Mouse (Mus musculus): Measurements from ENCODE around the gene Slc35e2. TPM values are rescaled to one million over a fixed set of nuclear protein-coding genes. Genes with fewer than 3 reads are reported as not detected.
"Not testable (repeated sequence)": the region's sequence is repeated elsewhere in the genome, so short reads cannot be mapped to it uniquely, and the experiment has no call there.

Gene Slc35e2
- total RNA-seq, 2 experiments from 2014 or later = 8.9 to 20.2 TPM

DNA sequence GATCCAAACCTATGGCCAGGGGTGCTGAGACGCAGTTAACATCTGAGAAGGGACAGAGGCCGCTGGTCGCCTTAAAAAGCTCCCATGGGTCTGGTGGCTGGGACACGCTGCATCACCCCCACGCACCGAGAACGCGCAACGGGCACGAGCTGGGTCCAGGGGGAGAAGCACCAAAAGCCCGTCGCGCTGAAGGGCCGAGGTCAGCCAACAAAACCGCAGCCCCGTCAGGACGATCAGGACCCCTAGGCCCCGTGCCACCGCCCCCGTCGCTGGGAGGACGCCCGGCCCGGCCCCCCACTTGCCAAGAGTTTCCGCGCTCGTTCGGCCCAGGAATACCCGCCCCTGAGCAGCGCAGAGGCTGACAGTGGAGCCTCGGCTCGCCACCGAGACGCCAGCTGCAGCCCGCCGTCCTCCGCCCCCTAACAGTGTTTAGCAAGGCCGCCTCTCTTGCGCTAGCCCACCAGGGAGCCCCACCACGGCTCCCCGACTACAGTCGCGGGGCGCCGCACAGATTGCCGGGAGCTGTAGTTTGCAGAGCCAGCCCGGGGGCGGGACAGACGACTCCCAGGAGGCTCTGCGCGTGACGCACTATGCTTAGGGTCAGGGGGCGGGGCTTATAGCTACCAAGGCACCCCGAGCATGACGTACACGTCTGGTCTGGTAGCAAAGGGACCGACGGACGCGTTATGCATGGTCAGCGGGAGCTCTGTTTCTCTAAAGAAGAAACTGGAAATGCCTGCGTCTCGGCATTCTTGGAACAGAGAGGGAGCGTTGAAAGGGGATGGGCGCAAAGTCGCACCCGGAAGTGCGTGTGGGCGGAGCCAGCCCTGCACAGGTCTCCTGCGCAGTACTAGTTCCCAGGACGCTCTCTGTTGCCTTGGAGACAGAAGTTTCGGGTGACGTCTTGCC is 67.7 kb downstream of the Slc35e2 start, which contains the start of gene Mib2:
Gene Mib2, minus strand, starts transcription at position 510 of the 909 bp plus-strand sequence.
- ATAC-seq (replicated peaks; ENCODE audit: poor library complexity) = peak; percentile 95

DNA sequence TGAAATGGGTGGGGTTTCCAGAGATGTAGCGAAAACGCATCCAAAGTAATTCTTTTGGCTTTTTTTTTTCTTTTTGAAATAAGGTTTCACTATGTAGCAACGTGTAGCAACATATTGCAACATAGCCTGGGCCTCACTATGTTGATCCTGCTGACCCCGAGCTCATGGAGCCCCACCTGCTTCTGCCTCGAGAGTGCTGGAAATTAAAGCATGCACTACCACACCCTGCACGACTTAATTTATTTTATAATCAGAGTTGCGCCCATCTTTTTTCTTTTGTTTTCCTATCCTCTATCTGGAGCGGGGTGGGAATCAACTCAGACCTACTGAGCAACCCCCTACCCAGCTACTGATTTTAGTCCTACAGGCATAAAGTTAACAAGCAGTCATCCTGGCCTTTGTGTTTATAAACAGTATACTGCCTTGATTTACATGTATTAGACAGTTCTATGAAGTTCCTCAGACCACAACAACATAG is 68.4 kb downstream of the Slc35e2 start:
- no peak for ATAC-seq (replicated peaks; ENCODE audit: poor library complexity)

DNA sequence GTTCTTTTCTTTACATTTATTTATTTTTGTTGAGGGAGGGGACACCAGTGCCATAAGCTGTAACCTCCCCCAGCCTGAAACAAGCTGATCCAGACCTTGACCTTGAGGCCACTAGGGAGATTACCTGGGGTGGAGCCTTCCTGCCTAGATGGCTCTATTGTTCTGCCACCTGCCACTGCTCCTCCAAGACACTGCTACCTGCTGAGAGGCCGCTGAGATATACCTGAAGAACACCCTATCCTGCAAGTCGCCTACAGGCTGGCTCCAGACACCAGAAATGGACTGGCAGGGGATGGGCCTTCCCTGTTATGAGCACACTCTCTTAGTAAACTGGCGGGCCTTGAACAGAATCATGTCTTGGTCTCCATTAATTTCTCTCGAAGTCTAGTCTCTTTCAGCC is 69.0 kb downstream of the Slc35e2 start:
- ATAC-seq (replicated peaks; ENCODE audit: poor library complexity) = not testable (repeated sequence)

DNA sequence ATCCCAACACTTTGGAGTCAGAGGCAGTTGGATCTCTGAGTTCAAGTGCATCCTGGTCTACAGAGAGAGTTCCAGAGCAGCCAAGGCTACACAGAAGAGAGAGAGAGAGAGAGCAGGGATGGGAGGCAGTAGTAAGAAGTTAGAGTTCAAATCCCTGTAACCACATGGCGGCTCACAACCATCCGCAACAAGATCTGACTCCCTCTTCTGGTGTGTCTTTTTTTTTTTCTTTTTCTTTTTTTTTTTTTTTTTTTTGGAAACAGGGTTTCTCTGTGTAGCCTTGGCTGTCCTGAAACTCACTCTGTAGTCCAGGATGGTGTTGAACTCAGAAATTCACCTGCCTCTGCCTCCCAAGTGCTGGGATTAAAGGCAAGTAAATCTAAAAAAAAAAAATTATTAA is 70.9 kb downstream of the Slc35e2 start:
- no peak for ATAC-seq (replicated peaks; ENCODE audit: poor library complexity)

Other genes starting within 250 kb of the Slc35e2 start
- not detected in 2 replicates for gene Prkcz, start 240.1 kb upstream of the Slc35e2 start, total RNA-seq (2015)
- not detected in 2 replicates for gene Prkcz, start 240.1 kb upstream of the Slc35e2 start, total RNA-seq (2017)
- not detected in 2 replicates for gene Gabrd, start 203.3 kb upstream of the Slc35e2 start, total RNA-seq (2015)
- 0.14 TPM in 1 of 2 replicates, not detected in the other for gene Gabrd, start 203.3 kb upstream of the Slc35e2 start, total RNA-seq (2017)
- 0.22 TPM in 1 of 2 replicates, not detected in the other for gene Cfap74, start 192.2 kb upstream of the Slc35e2 start, total RNA-seq (2015)
- gene Cfap74, start 192.2 kb upstream of the Slc35e2 start, total RNA-seq (2017) = 0.47 TPM in 1 of 2 replicates, not detected in the other
- gene Tmem52, start 132.3 kb upstream of the Slc35e2 start, total RNA-seq (2015) = 0.15 TPM in 1 of 2 replicates, not detected in the other
- not detected in 2 replicates for gene Tmem52, start 132.3 kb upstream of the Slc35e2 start, total RNA-seq (2017)
- gene Gnb1, start 110.1 kb upstream of the Slc35e2 start, total RNA-seq (2015) = 230 and 233 TPM in 2 replicates
- 165 and 170 TPM in 2 replicates for gene Gnb1, start 110.1 kb upstream of the Slc35e2 start, total RNA-seq (2017)
- 78.5 and 79.7 TPM in 2 replicates for gene Nadk, start 39.0 kb upstream of the Slc35e2 start, total RNA-seq (2015)
- 71.3 and 72.4 TPM in 2 replicates for gene Nadk, start 39.0 kb upstream of the Slc35e2 start, total RNA-seq (2017)
- gene Cdk11b, start 23.4 kb downstream of the Slc35e2 start, total RNA-seq (2015) = 34.5 and 39.3 TPM in 2 replicates
- gene Cdk11b, start 23.4 kb downstream of the Slc35e2 start, total RNA-seq (2017) = 50.7 and 56.0 TPM in 2 replicates
- gene Gm10563, start 44.0 kb downstream of the Slc35e2 start, total RNA-seq (2015) = not detected in 2 replicates
- gene Gm10563, start 44.0 kb downstream of the Slc35e2 start, total RNA-seq (2017) = not detected in 2 replicates
- gene Mmp23, start 52.0 kb downstream of the Slc35e2 start, total RNA-seq (2015) = 0.12 and 0.20 TPM in 2 replicates
- gene Mmp23, start 52.0 kb downstream of the Slc35e2 start, total RNA-seq (2017) = not detected in 2 replicates
- 3.1 and 3.6 TPM in 2 replicates for gene Mib2, start 67.8 kb downstream of the Slc35e2 start, total RNA-seq (2015)
- gene Mib2, start 67.8 kb downstream of the Slc35e2 start, total RNA-seq (2017) = 19.7 and 24.5 TPM in 2 replicates
- 2.2 and 2.4 TPM in 2 replicates for gene Fndc10, start 92.9 kb downstream of the Slc35e2 start, total RNA-seq (2015)
- gene Fndc10, start 92.9 kb downstream of the Slc35e2 start, total RNA-seq (2017) = 1.6 and 2.6 TPM in 2 replicates
- gene Ssu72, start 103.4 kb downstream of the Slc35e2 start, total RNA-seq (2015) = 90.2 and 93.9 TPM in 2 replicates
- gene Ssu72, start 103.4 kb downstream of the Slc35e2 start, total RNA-seq (2017) = 101 and 105 TPM in 2 replicates
- gene Tmem240, start 133.4 kb downstream of the Slc35e2 start, total RNA-seq (2015) = 0.37 and 0.44 TPM in 2 replicates
- 0.04 and 0.57 TPM in 2 replicates for gene Tmem240, start 133.4 kb downstream of the Slc35e2 start, total RNA-seq (2017)
- gene Atad3a, start 159.7 kb downstream of the Slc35e2 start, total RNA-seq (2015) = 57.0 and 58.9 TPM in 2 replicates
- gene Atad3a, start 159.7 kb downstream of the Slc35e2 start, total RNA-seq (2017) = 69.8 and 90.6 TPM in 2 replicates
- 0.22 and 0.37 TPM in 2 replicates for gene Vwa1, start 173.3 kb downstream of the Slc35e2 start, total RNA-seq (2015)
- 0.24 and 0.42 TPM in 2 replicates for gene Vwa1, start 173.3 kb downstream of the Slc35e2 start, total RNA-seq (2017)
- gene Tmem88b, start 184.5 kb downstream of the Slc35e2 start, total RNA-seq (2015) = not detected in 2 replicates
- gene Tmem88b, start 184.5 kb downstream of the Slc35e2 start, total RNA-seq (2017) = not detected in 2 replicates
- not detected in 2 replicates for gene Ankrd65, start 189.0 kb downstream of the Slc35e2 start, total RNA-seq (2015)
- not detected in 2 replicates for gene Ankrd65, start 189.0 kb downstream of the Slc35e2 start, total RNA-seq (2017)
- gene Mrpl20, start 201.5 kb downstream of the Slc35e2 start, total RNA-seq (2015) = 203 and 210 TPM in 2 replicates
- 70.0 and 102 TPM in 2 replicates for gene Mrpl20, start 201.5 kb downstream of the Slc35e2 start, total RNA-seq (2017)
- 54.0 and 63.6 TPM in 2 replicates for gene Ccnl2, start 211.1 kb downstream of the Slc35e2 start, total RNA-seq (2015)
- 80.8 and 88.0 TPM in 2 replicates for gene Ccnl2, start 211.1 kb downstream of the Slc35e2 start, total RNA-seq (2017)
- gene Aurkaip1, start 229.9 kb downstream of the Slc35e2 start, total RNA-seq (2015) = 107 and 111 TPM in 2 replicates
- gene Aurkaip1, start 229.9 kb downstream of the Slc35e2 start, total RNA-seq (2017) = 128 and 137 TPM in 2 replicates
- not detected in 2 replicates for gene Mxra8, start 238.3 kb downstream of the Slc35e2 start, total RNA-seq (2015)
- gene Mxra8, start 238.3 kb downstream of the Slc35e2 start, total RNA-seq (2017) = not detected in 2 replicates
- gene Dvl1, start 246.0 kb downstream of the Slc35e2 start, total RNA-seq (2015) = 9.6 and 9.9 TPM in 2 replicates
- gene Dvl1, start 246.0 kb downstream of the Slc35e2 start, total RNA-seq (2017) = 12.8 and 13.0 TPM in 2 replicates